Mouse (Mus musculus): Measurements from ENCODE around the gene Fam174b.
A peak's percentile ranks its signal among the peaks of the same experiment; 100 is the strongest.

Gene Fam174b

DNA sequence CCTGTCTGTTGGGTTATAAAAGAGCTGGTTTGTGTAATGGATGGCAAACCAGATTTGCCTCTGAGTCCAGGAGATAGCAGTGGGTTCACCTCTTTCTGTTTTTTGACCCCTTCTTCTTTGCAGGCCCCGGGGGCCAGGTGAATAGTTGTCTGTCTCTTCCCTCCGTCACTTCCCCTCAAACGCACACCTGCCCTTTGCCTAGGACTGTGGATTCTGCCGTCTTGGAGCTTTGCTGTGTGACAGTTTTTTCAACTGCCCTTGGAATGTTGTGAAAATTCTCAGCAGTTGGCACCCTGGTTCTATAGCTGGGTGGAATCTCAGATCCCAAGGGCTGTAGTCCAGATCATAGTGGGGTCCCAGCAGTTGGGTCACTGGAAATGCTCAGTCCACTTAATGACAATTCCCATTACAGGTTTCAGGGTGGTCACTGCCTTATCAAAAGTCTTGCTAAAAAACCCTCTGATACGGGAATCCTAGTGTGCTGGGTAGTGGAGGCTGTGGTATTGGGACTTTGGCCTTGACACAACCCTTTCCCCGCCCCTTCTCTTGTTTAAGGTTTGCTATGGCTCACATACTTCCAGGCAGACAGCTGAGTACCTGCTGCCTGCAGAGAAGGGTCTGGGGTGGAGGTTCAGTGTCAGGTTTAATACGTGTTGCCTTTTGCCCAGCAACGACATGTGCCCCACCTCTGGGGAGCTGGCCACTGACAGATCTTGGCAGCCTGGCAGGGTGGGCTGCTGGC is 76.3 kb downstream of the Fam174b start:
- DNase-seq (ENCODE audit: low spot score) = peak; percentile 51

DNA sequence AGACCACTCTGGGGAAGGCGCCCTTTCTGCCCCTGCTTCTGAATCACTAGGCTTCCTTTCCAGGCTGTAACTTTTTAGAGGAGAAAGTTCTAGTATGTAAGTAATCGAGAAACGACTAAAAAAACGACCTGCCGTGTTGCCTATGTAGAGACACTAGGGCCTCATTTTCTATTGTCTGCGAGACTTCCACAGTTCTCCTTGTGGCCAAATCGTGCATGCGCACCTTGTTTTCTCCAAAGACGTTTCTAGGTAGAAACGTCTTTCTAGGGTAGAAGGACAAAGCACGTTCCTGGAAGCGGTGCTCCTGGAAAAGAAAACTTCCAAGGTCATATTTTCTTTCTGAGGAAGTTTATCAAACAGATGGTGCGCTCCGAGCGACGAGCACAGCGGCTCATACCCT is 79.3 kb downstream of the Fam174b start:
- DNase-seq (ENCODE audit: low spot score) = no peak

Data from yolk sac, embryonic 10.5 days (tissue).